7 mouse cellular contexts compared by ENCODE assay signal in genomic region chr4:56802669-56803150, GRCm38 (mm10). TPM values are rescaled to one million over a fixed set of nuclear protein-coding genes. Genes with fewer than 3 reads are reported as not detected.
DNase-seq lines count a peak whose midpoint lies in the region; ATAC-seq and TF ChIP-seq lines count a peak whose summit lies in the region.

No protein-coding gene starts in this region.

- TF ChIP-seq POLR2A in testis, adult 2 months (IDR thresholded peaks at IDR 0.05; ENCODE audit: control insufficient read depth, low read depth, low read length) = no peak

- H3K4me2 ChIP-seq in forebrain, embryonic 15.5 days (replicated peaks) = peak overlapping the region; percentile 68
- H3K4me2 ChIP-seq in liver, embryonic 15.5 days = peak overlapping the region; percentile 91

- WGBS in forebrain, embryonic 15.5 days = under 1% methylated on average over 25 of the region's 25 CpGs
- 2% methylated on average over 25 of the region's 25 CpGs for WGBS in liver, embryonic 15.5 days (ENCODE audit: insufficient replicate concordance)

- ATAC-seq in forebrain, embryonic 15.5 days (replicated peaks) = no peak
- peak; percentile 9; the same call in 1 of the 2 replicates for ATAC-seq in liver, embryonic 15.5 days (ENCODE audit: insufficient read depth)

- no peaks in the 10 kb centered on the region for H3K27me3 ChIP-seq in testis, adult 2 months (ENCODE audit: control insufficient read depth, insufficient read depth, low read length)
- H3K27me3 ChIP-seq in forebrain, embryonic 15.5 days = no peaks in the 10 kb centered on the region
- H3K27me3 ChIP-seq in liver, embryonic 15.5 days = no peaks in the 10 kb centered on the region

- TF ChIP-seq CTCF in testis, adult 2 months (IDR thresholded peaks at IDR 0.05; ENCODE audit: control insufficient read depth, insufficient read depth, insufficient replicate concordance, low read depth, low read length) = no peak

- no peak for DNase-seq in testis, postnatal 10 days (ENCODE audit: low spot score)
- DNase-seq in cerebellum, adult 11-12 months = no peak
- no peak for DNase-seq in gastrocnemius, postnatal 10 days
- no peak for DNase-seq in gastrocnemius, postnatal 25 days

- H3K27ac ChIP-seq in testis, adult 2 months (ENCODE audit: control insufficient read depth, insufficient read depth, low read depth, low read length) = peak overlapping the region; percentile 88
- peak overlapping the region; percentile 91 for H3K27ac ChIP-seq in forebrain, embryonic 15.5 days (replicated peaks)
- peak overlapping the region; percentile 75; the same call in 1 of the 2 replicates for H3K27ac ChIP-seq in liver, embryonic 15.5 days (replicated peaks)

- H3K4me3 ChIP-seq in testis, adult 2 months (ENCODE audit: control insufficient read depth, low read depth, low read length) = peak overlapping the region; percentile 89
- H3K4me3 ChIP-seq in forebrain, embryonic 15.5 days = peak overlapping the region; percentile 78
- H3K4me3 ChIP-seq in liver, embryonic 15.5 days (replicated peaks) = peak overlapping the region; percentile 86

- H3K9me3 ChIP-seq in forebrain, embryonic 15.5 days = no peaks in the 10 kb centered on the region
- no peaks in the 10 kb centered on the region for H3K9me3 ChIP-seq in liver, embryonic 15.5 days (replicated peaks)

- peak overlapping the region; percentile 81 for H3K9ac ChIP-seq in forebrain, embryonic 15.5 days (replicated peaks)
- peak overlapping the region; percentile 62 for H3K9ac ChIP-seq in liver, embryonic 15.5 days

- no peaks in the 10 kb centered on the region for H3K4me1 ChIP-seq in testis, adult 2 months (ENCODE audit: control insufficient read depth, insufficient read depth, low read length)
- peaks cover 30% of the 10 kb centered on the region for H3K4me1 ChIP-seq in forebrain, embryonic 15.5 days
- H3K4me1 ChIP-seq in liver, embryonic 15.5 days (replicated peaks) = peaks cover 27% of the 10 kb centered on the region

- H3K36me3 ChIP-seq in testis, adult 2 months (ENCODE audit: control insufficient read depth, insufficient read depth, low read length) = no peaks in the 10 kb centered on the region; the same call in 1 of the 2 replicates
- H3K36me3 ChIP-seq in forebrain, embryonic 15.5 days = peaks cover 43% of the 10 kb centered on the region
- peaks cover 39% of the 10 kb centered on the region for H3K36me3 ChIP-seq in liver, embryonic 15.5 days (replicated peaks)

RNA-seq across cellular contexts. Expression of gene Fam206a, which starts 0.6 kb away (rescaled TPM):
- polyA plus RNA-seq in testis, adult 2 months (2012; rRNA removed) = 13.5 and 14.0 TPM in 2 replicates
- 14.5 and 15.4 TPM in 2 replicates for polyA plus RNA-seq in forebrain, embryonic 15.5 days (2015; fragmentation: Nextera tagmentation; extraction: Ambion mirVana)
- polyA plus RNA-seq in liver, embryonic 15.5 days (2015; fragmentation: Nextera tagmentation; extraction: Ambion mirVana) = 4.1 and 4.8 TPM in 2 replicates
- total RNA-seq in gastrocnemius, postnatal 10 days (2021) = 1 to 10 TPM; 3.5 to 4.0 TPM
- total RNA-seq in gastrocnemius, postnatal 25 days (2021) = 1 to 10 TPM; 1.7 TPM

RNA-seq across cellular contexts. Expression of gene Elp1, which starts 0.6 kb away (rescaled TPM):
- polyA plus RNA-seq in testis, adult 2 months (2012; rRNA removed) = 7.7 and 7.8 TPM in 2 replicates
- 55.8 and 56.3 TPM in 2 replicates for polyA plus RNA-seq in forebrain, embryonic 15.5 days (2015; fragmentation: Nextera tagmentation; extraction: Ambion mirVana)
- polyA plus RNA-seq in liver, embryonic 15.5 days (2015; fragmentation: Nextera tagmentation; extraction: Ambion mirVana) = 11.6 TPM in 2 replicates
- 10 to 100 TPM; 28.3 to 30.8 TPM for total RNA-seq in gastrocnemius, postnatal 10 days (2021)
- 10 to 100 TPM; 19.4 to 20.5 TPM for total RNA-seq in gastrocnemius, postnatal 25 days (2021)

RNA-seq across cellular contexts. Expression of gene Actl7a, which starts 59.5 kb away (rescaled TPM):
- 629 and 638 TPM in 2 replicates for polyA plus RNA-seq in testis, adult 2 months (2012; rRNA removed)
- not detected in 2 replicates for polyA plus RNA-seq in forebrain, embryonic 15.5 days (2015; fragmentation: Nextera tagmentation; extraction: Ambion mirVana)
- not detected in 2 replicates for polyA plus RNA-seq in liver, embryonic 15.5 days (2015; fragmentation: Nextera tagmentation; extraction: Ambion mirVana)
- not detected for total RNA-seq in gastrocnemius, postnatal 10 days (2021)
- not detected for total RNA-seq in gastrocnemius, postnatal 25 days (2021)

Comparison
In these comparisons a context has a peak if more than half of its experiments do, and no peak if none do; other contexts are left out.
1. RNA of gene Actl7a, which starts 59.5 kb away (polyA plus RNA-seq): 629 to 638 TPM in testis, adult 2 months; not detected in forebrain, embryonic 15.5 days and not detected in liver, embryonic 15.5 days; every median in the first group is over 100 times any median in the second.
2. Peak in every context shown above with its lines, with median percentiles within 50 percentile points of each other: H3K27ac ChIP-seq and H3K4me3 ChIP-seq.